Mouse (Mus musculus): Measurements from ENCODE around the gene Olfr1290.

GRCm38 (mm10) chr2:111448842-111449241, 44.8 kb downstream of the Olfr1290 start, which contains the start of gene Olfr1287:
- no peak for TF ChIP-seq CTCF (IDR thresholded peaks at IDR 0.05; ENCODE audit: borderline replicate concordance, insufficient read depth, low read length)
- no peak for TF ChIP-seq POLR2A (IDR thresholded peaks at IDR 0.05; ENCODE audit: low read depth, low read length)
